ENCODE assay signal across 8 mouse cellular contexts in genomic region chr2:119594113-119594981, GRCm38 (mm10). TPM values are rescaled to one million over a fixed set of nuclear protein-coding genes. Genes with fewer than 3 reads are reported as not detected.
A peak's percentile ranks its signal among the peaks of the same experiment; 100 is the strongest.
DNase-seq lines count a peak whose midpoint lies in the region; ATAC-seq and TF ChIP-seq lines count a peak whose summit lies in the region.

No protein-coding gene starts in this region.

- no peaks in the 10 kb centered on the region for H3K9me3 ChIP-seq in hindbrain, postnatal 0 days (ENCODE audit: low read length)

- under 1% methylated on average over 61 of the region's 61 CpGs for WGBS in hindbrain, postnatal 0 days

- H3K27me3 ChIP-seq in hindbrain, postnatal 0 days (ENCODE audit: insufficient read depth, low read length), result no peaks in the 10 kb centered on the region

- H3K9ac ChIP-seq in hindbrain, postnatal 0 days (replicated peaks; ENCODE audit: low read length), result peak overlapping the region; percentile 92

- peak; percentile 98 for DNase-seq in ZHBTc4 (ENCODE audit: low read depth, low spot score)
- peak; percentile 97 for DNase-seq in gastrocnemius, adult 2 months
- peak; percentile 99 for DNase-seq in hindbrain, postnatal 0 days (ENCODE audit: low spot score)
- peak; percentile 96 to 98 for DNase-seq in left cerebral cortex, adult 2 months (ENCODE audit: extremely low spot score in 1 of 2, low spot score in 2 of 2)
- peak; percentile 98 to 99 for DNase-seq in right cerebral cortex, adult 2 months (ENCODE audit: low spot score in 2 of 2)
- DNase-seq in urinary bladder, postnatal 14 days (ENCODE audit: low spot score), result peak; percentile 99

- H3K36me3 ChIP-seq in hindbrain, postnatal 0 days (ENCODE audit: insufficient read depth, low read length), result peaks cover 15% of the 10 kb centered on the region

- peaks cover 2% of the 10 kb centered on the region; the same call in 1 of the 2 replicates for H3K4me1 ChIP-seq in hindbrain, postnatal 0 days (ENCODE audit: insufficient read depth, low read length)

- ATAC-seq in common myeloid progenitor, adult 5-6 weeks (replicated peaks; ENCODE audit: low read depth, poor library complexity, severe bottlenecking), result peak; percentile 97
- peak; percentile 99 for ATAC-seq in hindbrain, postnatal 0 days
- peak; percentile 99 for ATAC-seq in megakaryocyte, adult 5-6 weeks (ENCODE audit: poor library complexity, severe bottlenecking)

- H3K27ac ChIP-seq in gastrocnemius, adult 2 months, result peak overlapping the region; percentile 98
- H3K27ac ChIP-seq in hindbrain, postnatal 0 days, result peak overlapping the region; percentile 89
- peak overlapping the region; percentile 98 for H3K27ac ChIP-seq in left cerebral cortex, adult 2 months

- TF ChIP-seq CTCF in gastrocnemius, adult 2 months (IDR thresholded peaks at IDR 0.05), result 0 out of 2 replicates have a peak, but pooled peaks have one; percentile 6
- TF ChIP-seq CTCF in hindbrain, postnatal 0 days (IDR thresholded peaks at IDR 0.05; ENCODE audit: low read depth), result no peak
- no peak for TF ChIP-seq CTCF in left cerebral cortex, adult 2 months (IDR thresholded peaks at IDR 0.05)

- H3K4me2 ChIP-seq in hindbrain, postnatal 0 days (ENCODE audit: low read depth, low read length), result peak overlapping the region; percentile 78

- intact Hi-C loops in gastrocnemius, adult 2 months (cut with DNase I), result loop anchor here (2.0 to 5.0 kb wide), 2 partner anchors 48 to 117 kb away; partner anchors contain the start of genes Chp1, Exd1 and Ino80
- intact Hi-C loops in left cerebral cortex, adult 2 months (cut with DNase I), result loop anchor here (1.0 to 5.0 kb wide), 3 partner anchors 47 to 117 kb away; partner anchors contain the start of genes Chp1, Exd1, Ino80 and Ndufaf1

- H3K4me3 ChIP-seq in gastrocnemius, adult 2 months, result peak overlapping the region; percentile 90
- peak overlapping the region; percentile 81 for H3K4me3 ChIP-seq in hindbrain, postnatal 0 days (ENCODE audit: low read length)
- H3K4me3 ChIP-seq in left cerebral cortex, adult 2 months, result peak overlapping the region; percentile 95

RNA-seq across cellular contexts. Expression of gene Nusap1, which starts 23.8 kb away (rescaled TPM):
- total RNA-seq in common myeloid progenitor, adult 5-6 weeks (2017), result 89.7 and 98.6 TPM in 2 replicates
- total RNA-seq in gastrocnemius, adult 2 months (2021), result under 1 TPM; 0.11 to 0.28 TPM
- 7.1 and 8.4 TPM in 2 replicates for total RNA-seq in hindbrain, postnatal 0 days (2014; rRNA removed)
- 13.3 and 13.8 TPM in 2 replicates for polyA plus RNA-seq in hindbrain, postnatal 0 days (2015; fragmentation: Nextera tagmentation; extraction: Ambion mirVana)
- total RNA-seq in left cerebral cortex, adult 2 months (2021), result under 1 TPM; 0.26 to 0.29 TPM
- total RNA-seq in megakaryocyte, adult 5-6 weeks (2015), result 144 and 159 TPM in 2 replicates
- total RNA-seq in megakaryocyte, adult 5-6 weeks (2017), result 156 and 168 TPM in 2 replicates

RNA-seq across cellular contexts. Expression of gene Oip5, which starts 23.9 kb away (rescaled TPM):
- 19.1 and 21.5 TPM in 2 replicates for total RNA-seq in common myeloid progenitor, adult 5-6 weeks (2017)
- not detected for total RNA-seq in gastrocnemius, adult 2 months (2021)
- 5.8 and 6.2 TPM in 2 replicates for total RNA-seq in hindbrain, postnatal 0 days (2014; rRNA removed)
- 6.0 and 6.4 TPM in 2 replicates for polyA plus RNA-seq in hindbrain, postnatal 0 days (2015; fragmentation: Nextera tagmentation; extraction: Ambion mirVana)
- 1 to 10 TPM in 1 of 2 experiments, under 1 TPM in 1; 0.86 to 1.0 TPM for total RNA-seq in left cerebral cortex, adult 2 months (2021)
- 17.7 and 20.5 TPM in 2 replicates for total RNA-seq in megakaryocyte, adult 5-6 weeks (2015)
- total RNA-seq in megakaryocyte, adult 5-6 weeks (2017), result 15.3 and 17.2 TPM in 2 replicates

RNA-seq across cellular contexts. Expression of gene Chp1, which starts 46.9 kb away (rescaled TPM):
- 48.8 and 50.5 TPM in 2 replicates for total RNA-seq in common myeloid progenitor, adult 5-6 weeks (2017)
- total RNA-seq in gastrocnemius, adult 2 months (2021), result 10 to 100 TPM; 75.1 to 80.9 TPM
- 49.2 and 54.8 TPM in 2 replicates for total RNA-seq in hindbrain, postnatal 0 days (2014; rRNA removed)
- 51.4 and 52.4 TPM in 2 replicates for polyA plus RNA-seq in hindbrain, postnatal 0 days (2015; fragmentation: Nextera tagmentation; extraction: Ambion mirVana)
- 100 to 1,000 TPM; 173 to 174 TPM for total RNA-seq in left cerebral cortex, adult 2 months (2021)
- 90.6 and 99.8 TPM in 2 replicates for total RNA-seq in megakaryocyte, adult 5-6 weeks (2015)
- 94.3 and 133 TPM in 2 replicates for total RNA-seq in megakaryocyte, adult 5-6 weeks (2017)

RNA-seq across cellular contexts. Expression of gene Exd1, which starts 46.9 kb away (rescaled TPM):
- 0.05 and 0.09 TPM in 2 replicates for total RNA-seq in common myeloid progenitor, adult 5-6 weeks (2017)
- 1 to 10 TPM in 1 of 2 experiments, under 1 TPM in 1; 0.77 to 2.0 TPM for total RNA-seq in gastrocnemius, adult 2 months (2021)
- total RNA-seq in hindbrain, postnatal 0 days (2014; rRNA removed), result 0.83 and 1.2 TPM in 2 replicates
- 0.58 and 0.74 TPM in 2 replicates for polyA plus RNA-seq in hindbrain, postnatal 0 days (2015; fragmentation: Nextera tagmentation; extraction: Ambion mirVana)
- total RNA-seq in left cerebral cortex, adult 2 months (2021), result under 1 TPM; 0.50 to 0.61 TPM
- 0.48 TPM in 1 of 2 replicates, not detected in the other for total RNA-seq in megakaryocyte, adult 5-6 weeks (2015)
- 0.04 TPM in 1 of 2 replicates, not detected in the other for total RNA-seq in megakaryocyte, adult 5-6 weeks (2017)

Comparison
In these comparisons a context has a peak if more than half of its experiments do, and no peak if none do; other contexts are left out.
1. Peak in every context shown above with its lines: DNase-seq, ATAC-seq, H3K4me3 ChIP-seq and H3K27ac ChIP-seq.